Mouse (Mus musculus) E14TG2a.4 (cell line): ENCODE measurements at regions not wholly inside any gene's neighbourhood (a gene's known extent, or its start where the extent isn't known, plus 50 kb on each side); places are given as distances from the start of the nearest gene placed in this dataset.

Experiments used
- CTCF ChIP-seq: conservative IDR thresholded peaks from 2 replicates; pipeline ENCODE4 v1.5.1; 2014; ENCODE audit warnings: low read length
- POU5F1 ChIP-seq: IDR thresholded peaks from 2 replicates; pipeline ENCODE4 v1.6.1; 2014; ENCODE audit warnings: low read length, borderline replicate concordance

GRCm38 (mm10) chr13:38878718-38879669 lies 81.7 kb downstream of the Slc35b3 start:
- TF ChIP-seq CTCF, result no peak
- no peak for TF ChIP-seq POU5F1
